Mouse (Mus musculus) heart, adult 2 months (tissue): ENCODE data around the gene Zfp973.
"Not testable (repeated sequence)": the region's sequence is repeated elsewhere in the genome, so short reads cannot be mapped to it uniquely, and the experiment has no call there.

Experiments
- CTCF ChIP-seq: fragments of 200-600 bp; IDR thresholded peaks from 2 replicates; pipeline ENCODE4 v1.8.1; 2022; ENCODE audit warnings: antibody characterized with exemption, mild to moderate bottlenecking, moderate library complexity
- POLR2A ChIP-seq: fragments of 200-500 bp; IDR thresholded peaks from 2 replicates; pipeline ENCODE4 v1.6.1; 2011; ENCODE audit warnings: mild to moderate bottlenecking, low read depth, low read length, control low read depth; ENCODE audit not compliant: insufficient read depth

DNA sequence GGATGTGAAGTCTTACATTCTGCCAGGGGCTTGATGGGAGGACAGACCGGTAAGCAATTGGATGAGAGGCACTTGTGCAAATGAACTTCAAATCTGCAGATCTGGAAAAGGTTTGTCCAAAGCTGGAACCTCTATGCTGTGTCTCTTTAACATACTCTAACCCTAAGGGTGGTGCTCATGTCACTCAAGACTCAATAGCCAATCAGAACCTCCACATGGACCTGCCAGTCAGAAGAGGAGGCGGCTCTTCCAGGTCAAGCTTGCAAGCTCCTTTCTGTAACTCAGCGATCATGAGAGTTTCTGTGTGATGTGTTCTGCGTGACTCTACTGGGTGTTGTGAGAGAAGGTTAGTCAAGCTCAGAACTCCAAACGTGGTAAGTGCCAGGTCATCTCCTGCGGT, 37.7 kb downstream of the Zfp973 start, which contains the start of gene Gm14305:
- TF ChIP-seq CTCF, POLR2A: not testable (repeated sequence)
